Mouse (Mus musculus) heart, adult 2 months (tissue): ENCODE measurements around the gene Kat2b. TPM values are rescaled to one million over a fixed set of nuclear protein-coding genes. Genes with fewer than 3 reads are reported as not detected.
A peak's percentile ranks its signal among the peaks of the same experiment; 100 is the strongest.

ENCODE experiments used
- DNase-seq, 2 experiments: peaks; one replicate each; pipeline ENCODE4 v3.0.0; 2021
- H3K27ac ChIP-seq: fragments of 200-600 bp; 2 replicates; pipeline ENCODE4 v1.8.1; 2022
- H3K27me3 ChIP-seq: fragments of 200-500 bp; 2 replicates; pipeline ENCODE4 v1.6.1; 2012; ENCODE audit warnings: mild to moderate bottlenecking, low read length, inconsistent platforms, mixed read lengths; ENCODE audit not compliant: control insufficient read depth, insufficient read depth
- H3K36me3 ChIP-seq: fragments of 200-500 bp; 2 replicates; pipeline ENCODE4 v1.6.1; 2012; ENCODE audit warnings: low read length, inconsistent platforms; ENCODE audit not compliant: control insufficient read depth, insufficient read depth
- H3K4me1 ChIP-seq: fragments of 200-500 bp; 2 replicates; pipeline ENCODE4 v1.6.1; 2011; ENCODE audit warnings: low read length; ENCODE audit not compliant: control insufficient read depth, insufficient read depth
- H3K4me3 ChIP-seq: fragments of 200-600 bp; 2 replicates; pipeline ENCODE4 v1.8.1; 2022
- H3K79me2 ChIP-seq: fragments of 200-500 bp; replicated peaks from 2 replicates; pipeline ENCODE4 v1.6.1; 2012; ENCODE audit warnings: mild to moderate bottlenecking, inconsistent platforms, low read length, moderate library complexity, mixed read lengths; ENCODE audit not compliant: control insufficient read depth, insufficient read depth
- H3K9ac ChIP-seq: fragments of 200-500 bp; 2 replicates; pipeline ENCODE4 v1.6.1; 2012; ENCODE audit warnings: low read depth, mild to moderate bottlenecking, control low read depth, inconsistent platforms, low read length, mixed read lengths
- CTCF ChIP-seq: fragments of 200-600 bp; IDR thresholded peaks from 2 replicates; pipeline ENCODE4 v1.8.1; 2022; ENCODE audit warnings: antibody characterized with exemption, mild to moderate bottlenecking, moderate library complexity
- EP300 ChIP-seq: fragments of 200-500 bp; IDR thresholded peaks from 2 replicates; pipeline ENCODE4 v1.6.1; 2011; ENCODE audit warnings: low read depth, low read length, control low read depth; ENCODE audit not compliant: insufficient read depth
- POLR2A ChIP-seq: fragments of 200-500 bp; IDR thresholded peaks from 2 replicates; pipeline ENCODE4 v1.6.1; 2011; ENCODE audit warnings: mild to moderate bottlenecking, low read depth, low read length, control low read depth; ENCODE audit not compliant: insufficient read depth
- WGBS: fragments of 180-500 bp; shearing (Covaris S2); methylation state at CpG from one replicate; pipeline ENCODE4 v1.1.7; 2018; 5-methylcytosine and 5-hydroxymethylcytosine counted together
- intact Hi-C: fragments of 180-260 bp; cut with DNase I; formaldehyde crosslinking; loops from one replicate; pipeline ENCODE4 v1.15.1; 2025
- polyA plus RNA-seq: library from polyadenylated mRNA; depleted of rRNA; stranded (reverse); fragments of >200 nt; gene quantifications from 2 replicates; pipeline ENCODE4 v1.2.3, GENCODE M21; 2012
- total RNA-seq, 2 experiments: library from RNA; stranded (reverse); gene quantifications; 2 replicates each; pipeline ENCODE4 v1.2.3; 2021

The Kat2b gene
- total and polyA plus RNA-seq, 3 experiments = 20.0 to 82.9 (median 78.7) TPM

GRCm38 (mm10) chr17:53628131-53628530 is 61.5 kb downstream of the Kat2b start:
- no peak overlapping the region for H3K9ac ChIP-seq
- H3K4me3 ChIP-seq = no peak overlapping the region
- no peaks in the 10 kb centered on the region for H3K79me2 ChIP-seq
- WGBS = 63% methylated on average over 5 of the region's 5 CpGs
- H3K27ac ChIP-seq = no peak overlapping the region
- TF ChIP-seq EP300 (no peak), CTCF (no peak), POLR2A (no peak)
- H3K27me3 ChIP-seq = no peaks in the 10 kb centered on the region
- no peaks in the 10 kb centered on the region for H3K4me1 ChIP-seq
- no peak for DNase-seq
- no peaks in the 10 kb centered on the region; the same call in none of the 2 replicates for H3K36me3 ChIP-seq
- intact Hi-C loops = no loop called here

DNA sequence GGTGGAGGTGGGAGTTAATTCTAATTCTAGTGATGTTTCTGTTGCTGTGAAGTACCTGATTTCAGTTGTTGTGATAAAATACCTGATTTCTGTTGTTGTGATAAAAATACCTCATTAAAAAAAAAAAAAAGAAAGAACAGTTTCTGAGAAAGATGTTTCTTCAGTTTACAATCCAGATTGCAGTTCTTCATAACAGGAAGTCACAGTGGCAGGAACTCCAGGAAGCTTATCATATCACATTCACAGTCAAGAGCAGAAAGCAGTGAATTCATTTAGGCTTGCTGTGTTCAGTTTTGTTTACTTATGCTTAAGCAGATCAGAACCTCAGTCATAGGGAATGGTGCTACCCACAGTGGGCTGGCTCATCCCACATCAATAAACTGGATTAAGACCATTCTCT is 64.7 kb downstream of the Kat2b start:
- Histone ChIP-seq H3K27me3 (no peaks in the 10 kb centered on the region), H3K4me3 (no peak overlapping the region), H3K9ac (no peak overlapping the region), H3K27ac (no peak overlapping the region), H3K4me1 (no peaks in the 10 kb centered on the region), H3K79me2 (no peaks in the 10 kb centered on the region), H3K36me3 (peaks cover 2% of the 10 kb centered on the region)
- TF ChIP-seq CTCF (no peak), EP300 (no peak), POLR2A (no peak)
- no peak for DNase-seq
- intact Hi-C loops = no loop called here

DNA sequence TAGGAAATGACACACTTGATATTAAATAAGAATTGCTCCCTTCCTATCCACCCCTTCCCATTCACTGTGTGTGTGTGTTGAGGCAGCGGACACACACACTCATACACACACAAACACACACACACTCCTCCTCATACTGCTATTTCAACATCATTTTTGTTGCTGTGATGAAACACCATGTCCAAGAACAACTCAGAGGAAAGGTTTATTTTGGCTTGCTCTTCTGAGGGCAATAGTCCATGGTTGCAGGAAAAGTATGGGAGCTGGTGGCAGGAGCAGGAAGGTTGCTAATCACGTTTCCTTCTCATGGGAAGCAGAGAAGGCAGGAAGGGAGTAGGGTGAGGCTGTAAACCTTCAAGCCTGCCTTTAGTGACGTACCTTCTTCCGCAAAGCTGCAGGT is 76.7 kb downstream of the Kat2b start:
- peaks cover 2% of the 10 kb centered on the region for H3K4me1 ChIP-seq
- no peak overlapping the region for H3K27ac ChIP-seq
- H3K79me2 ChIP-seq = no peaks in the 10 kb centered on the region
- 70% methylated on average over 4 of the region's 4 CpGs for whole genome bisulfite sequencing
- TF ChIP-seq CTCF = no peak
- no peak for TF ChIP-seq POLR2A
- no peak for TF ChIP-seq EP300
- no peak overlapping the region for H3K9ac ChIP-seq
- no peaks in the 10 kb centered on the region for H3K27me3 ChIP-seq
- H3K4me3 ChIP-seq = no peak overlapping the region
- no peak for DNase-seq
- intact Hi-C loops = no loop called here
- peaks cover 5% of the 10 kb centered on the region for H3K36me3 ChIP-seq

GRCm38 (mm10) chr17:53650251-53650661 is 83.6 kb downstream of the Kat2b start:
- no peaks in the 10 kb centered on the region for H3K27me3 ChIP-seq
- no peaks in the 10 kb centered on the region for H3K79me2 ChIP-seq
- H3K4me1 ChIP-seq = no peaks in the 10 kb centered on the region; the same call in 1 of the 2 replicates
- H3K27ac ChIP-seq = no peak overlapping the region; the same call in none of the 2 replicates
- WGBS = 58% methylated on average over 2 of the region's 2 CpGs
- peaks cover 5% of the 10 kb centered on the region for H3K36me3 ChIP-seq
- H3K4me3 ChIP-seq = no peak overlapping the region
- DNase-seq = peak in 1 of 2 experiments; percentile 37
- no peak overlapping the region for H3K9ac ChIP-seq
- intact Hi-C loops = no loop called here
- TF ChIP-seq POLR2A (no peak), CTCF (no peak)

DNA sequence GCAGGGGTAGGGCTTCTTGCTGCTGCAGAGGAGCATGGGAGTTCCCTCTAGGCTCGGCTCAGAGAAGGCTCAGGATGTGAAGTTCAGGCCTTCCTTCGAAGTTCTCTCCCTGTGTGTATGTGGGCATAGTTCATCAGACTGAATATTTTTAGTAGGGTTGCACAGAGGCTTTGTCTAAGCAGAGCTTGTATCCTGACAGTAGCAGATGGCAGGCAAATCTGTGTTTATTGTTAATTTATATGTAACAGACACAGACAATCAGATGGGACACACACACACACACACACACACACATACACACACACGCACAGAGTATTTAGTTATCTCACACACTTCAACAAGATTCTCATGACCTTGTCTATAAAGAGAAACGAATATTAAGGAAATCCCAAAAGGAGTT is 87.9 kb downstream of the Kat2b start:
- TF ChIP-seq CTCF (no peak), POLR2A (no peak)
- no peak for DNase-seq
- H3K27me3 ChIP-seq = no peaks in the 10 kb centered on the region
- H3K4me3 ChIP-seq = no peak overlapping the region
- intact Hi-C loops = no loop called here
- no peaks in the 10 kb centered on the region for H3K79me2 ChIP-seq
- no peak overlapping the region for H3K27ac ChIP-seq
- no peaks in the 10 kb centered on the region; the same call in 1 of the 2 replicates for H3K4me1 ChIP-seq
- WGBS = 77% methylated on average over 4 of the region's 4 CpGs
- no peak overlapping the region for H3K9ac ChIP-seq
- peaks cover 4% of the 10 kb centered on the region; the same call in 1 of the 2 replicates for H3K36me3 ChIP-seq

- no peaks in the 10 kb centered on the region for H3K27me3 ChIP-seq
- peak in 1 of 2 experiments; percentile 42 for DNase-seq
- no peaks in the 10 kb centered on the region; the same call in 1 of the 2 replicates for H3K4me1 ChIP-seq
- H3K27ac ChIP-seq = no peak overlapping the region
- no peak overlapping the region for H3K9ac ChIP-seq
- TF ChIP-seq POLR2A (no peak), EP300 (no peak), CTCF (no peak)
- peaks cover 4% of the 10 kb centered on the region; the same call in 1 of the 2 replicates for H3K36me3 ChIP-seq
- H3K79me2 ChIP-seq = no peaks in the 10 kb centered on the region
- WGBS = 78% methylated on average over 6 of the region's 6 CpGs
- H3K4me3 ChIP-seq = no peak overlapping the region
- intact Hi-C loops = no loop called here
These were observed 88.4 kb downstream of the Kat2b start for GRCm38 (mm10) chr17:53655081-53655480.
